Comparison of ENCODE assay signal across 1 mouse cellular context in genomic region chr2:154187468-154187867, GRCm38 (mm10).
TF ChIP-seq lines count a peak whose summit lies in the region.

No protein-coding gene starts in this region.

TF ChIP-seq in MEL, 35 proteins besides CTCF, POLR2A, EP300 and RAD21 (continued from another document):
- no peak for TF ChIP-seq ZNF384 (IDR thresholded peaks at IDR 0.05; ENCODE audit: low read depth, low read length)
- no peak for TF ChIP-seq GABPA (IDR thresholded peaks at IDR 0.05; ENCODE audit: low read depth, low read length)
- no peak for TF ChIP-seq ZC3H11A (IDR thresholded peaks at IDR 0.05; ENCODE audit: low read depth, low read length)
- no peak for TF ChIP-seq CHD1 (IDR thresholded peaks at IDR 0.05; ENCODE audit: low read depth, low read length)
- no peak for TF ChIP-seq MAX (IDR thresholded peaks at IDR 0.05; ENCODE audit: low read length)
- TF ChIP-seq TAL1 (IDR thresholded peaks at IDR 0.05; ENCODE audit: low read length), result no peak
- no peak for TF ChIP-seq ZMIZ1 (IDR thresholded peaks at IDR 0.05; ENCODE audit: low read depth, low read length)
- no peak for TF ChIP-seq HCFC1 (IDR thresholded peaks at IDR 0.05; ENCODE audit: low read depth, low read length)
- TF ChIP-seq MAZ (IDR thresholded peaks at IDR 0.05; ENCODE audit: low read depth, low read length), result no peak
- TF ChIP-seq ZKSCAN1 (IDR thresholded peaks at IDR 0.05; ENCODE audit: low read depth, low read length), result no peak
- no peak for TF ChIP-seq POLR2AphosphoS2 (IDR thresholded peaks at IDR 0.05; ENCODE audit: low read length)
- TF ChIP-seq USF2 (IDR thresholded peaks at IDR 0.05; ENCODE audit: borderline replicate concordance in 1 of 2, insufficient read depth in 1 of 2, low read depth in 1 of 2, low read length in 2 of 2), result 0 out of 4 replicates have a peak, but pooled peaks of 1 of the 2 experiments have one; percentile 43
- TF ChIP-seq MYC (IDR thresholded peaks at IDR 0.05; ENCODE audit: low read depth, low read length), result no peak
- TF ChIP-seq MXI1 (IDR thresholded peaks at IDR 0.05; ENCODE audit: low read depth, low read length), result no peak
- TF ChIP-seq SMC3 (IDR thresholded peaks at IDR 0.05; ENCODE audit: low read depth, low read length), result peak; percentile 33
- TF ChIP-seq NRF1 (IDR thresholded peaks at IDR 0.05; ENCODE audit: insufficient read depth, low read depth, low read length, poor library complexity, severe bottlenecking), result no peak
- TF ChIP-seq MEF2A (IDR thresholded peaks at IDR 0.05; ENCODE audit: extremely low read depth, insufficient replicate concordance, low read depth, low read length, poor library complexity, severe bottlenecking), result no peak
- TF ChIP-seq CHD2 (IDR thresholded peaks at IDR 0.05; ENCODE audit: low read length), result no peak
- peak; percentile 83 for TF ChIP-seq USF1 (IDR thresholded peaks at IDR 0.05; ENCODE audit: low read depth, low read length)
TF ChIP-seq in MEL: peak in this region for 4.
